Mouse (Mus musculus) embryo, embryonic 10 days (tissue): ENCODE measurements around the gene Cnga4.
"Not testable (repeated sequence)": the region's sequence is repeated elsewhere in the genome, so short reads cannot be mapped to it uniquely, and the experiment has no call there.

Source experiments
- DNase-seq: peaks from one replicate; pipeline ENCODE4 v3.0.0-alpha.2; 2015; ENCODE audit warnings: low spot score

The Cnga4 gene

GRCm38 (mm10) chr7:105416529-105416928, 12.2 kb downstream of the Cnga4 start:
- no peak for DNase-seq

DNA sequence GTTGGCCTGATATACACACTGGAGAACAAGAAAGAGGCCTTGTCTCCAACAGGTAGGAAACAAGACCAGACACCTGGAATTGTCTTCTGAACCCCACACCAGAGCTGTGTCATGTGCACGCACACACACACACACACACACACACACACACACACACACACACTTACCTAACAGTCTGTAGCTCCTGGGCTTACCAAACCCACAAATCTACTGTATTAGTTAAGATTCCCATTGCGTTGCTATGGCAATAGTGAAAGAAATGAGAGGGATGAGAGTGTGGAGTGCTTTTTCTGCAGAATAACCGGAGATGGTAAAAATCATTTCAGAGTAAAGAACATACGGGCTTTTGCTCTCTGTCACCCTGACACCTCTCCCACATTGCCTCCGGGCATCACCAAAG, 13.7 kb downstream of the Cnga4 start:
- no peak for DNase-seq

DNA sequence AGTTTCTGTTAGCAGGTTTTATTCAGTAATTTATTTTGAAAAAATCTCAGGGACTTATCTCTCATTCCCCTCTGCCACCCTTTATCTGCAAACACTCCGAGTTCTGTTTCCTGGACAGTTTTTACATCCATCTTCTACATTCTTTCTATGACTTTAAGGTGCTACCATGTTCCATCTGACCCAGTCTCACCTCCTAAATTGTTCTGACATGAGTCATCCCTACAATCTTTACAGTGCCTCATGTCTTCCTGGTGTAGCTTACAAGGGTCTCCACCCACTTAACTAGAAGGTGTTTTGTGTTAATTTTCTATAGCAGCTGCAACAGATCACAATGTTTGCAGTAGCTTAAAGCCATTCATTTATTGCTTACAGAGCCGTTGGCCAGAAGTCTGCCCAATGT, 16.5 kb downstream of the Cnga4 start:
- no peak for DNase-seq

- no peak for DNase-seq
These were observed 20.0 kb downstream of the Cnga4 start for GRCm38 (mm10) chr7:105424368-105424767.

GRCm38 (mm10) chr7:105425424-105426043, 21.2 kb downstream of the Cnga4 start, which contains the start of gene Cckbr:
TSS of gene Cckbr (plus strand) at chr7:105425731.
- peak; percentile 40 for DNase-seq

- DNase-seq = no peak
These were observed 21.7 kb downstream of the Cnga4 start for GRCm38 (mm10) chr7:105426051-105426450.

GRCm38 (mm10) chr7:105432058-105432457, 27.7 kb downstream of the Cnga4 start:
- DNase-seq = no peak

GRCm38 (mm10) chr7:105433859-105434258, 29.5 kb downstream of the Cnga4 start:
- no peak for DNase-seq

GRCm38 (mm10) chr7:105434798-105435197, 30.4 kb downstream of the Cnga4 start:
- no peak for DNase-seq

DNA sequence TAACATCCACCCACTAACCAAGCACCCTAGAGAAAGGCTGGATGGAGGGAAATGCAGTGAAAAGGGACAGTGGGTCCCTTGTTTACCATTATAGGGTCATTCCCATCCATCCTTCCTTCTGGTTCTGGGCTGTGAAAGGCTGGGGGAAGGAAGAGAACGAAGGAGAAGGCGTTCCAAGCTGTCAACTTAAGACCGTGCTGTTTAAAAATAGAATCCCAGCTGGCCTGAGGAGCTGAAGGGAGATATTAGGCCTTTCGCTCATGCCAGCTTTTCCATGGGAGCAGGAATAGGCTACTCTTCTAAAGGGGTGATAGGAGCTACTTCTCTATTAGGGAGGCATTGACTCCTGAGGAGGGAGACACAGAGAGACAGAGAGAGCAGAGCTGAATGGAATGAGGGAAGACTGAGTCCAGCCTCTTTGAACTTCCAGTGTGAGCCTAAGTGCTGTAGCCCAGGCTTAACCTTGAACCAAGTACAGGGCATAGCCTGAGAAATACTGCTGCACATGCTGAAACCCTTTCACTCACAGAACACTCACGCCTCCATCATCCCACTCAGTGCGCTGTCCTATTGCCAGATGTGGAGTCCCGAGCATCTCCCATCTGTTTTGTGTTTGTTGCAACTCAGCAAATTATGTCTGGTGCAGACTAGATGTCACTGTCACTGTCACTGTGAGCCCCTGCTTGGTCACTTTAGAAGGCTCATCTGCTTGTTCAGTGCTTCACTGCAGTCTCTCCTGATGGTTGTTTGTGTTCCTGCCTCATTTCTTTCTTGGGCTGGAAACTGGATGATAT, 33.8 kb downstream of the Cnga4 start:
- DNase-seq = no peak

DNA sequence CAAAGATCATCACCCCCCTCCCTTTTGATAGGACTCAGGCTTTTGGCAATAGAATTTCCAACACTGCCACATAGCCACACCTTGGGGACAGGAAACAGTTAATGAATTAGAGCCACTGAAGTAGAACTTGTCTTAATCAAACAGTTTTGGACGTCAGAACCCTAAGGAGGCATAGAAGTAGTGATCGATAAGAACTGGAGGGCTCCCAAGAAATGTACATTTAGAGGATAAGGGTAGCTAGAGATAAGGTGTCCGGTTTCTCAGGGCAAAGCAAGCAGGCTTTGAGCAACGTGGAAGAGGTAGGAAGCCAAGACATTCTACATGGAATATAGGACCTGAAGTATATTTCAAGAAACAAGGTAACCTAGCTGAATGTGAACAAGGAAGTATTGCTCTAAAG, 37.1 kb downstream of the Cnga4 start:
- DNase-seq = no peak

DNA sequence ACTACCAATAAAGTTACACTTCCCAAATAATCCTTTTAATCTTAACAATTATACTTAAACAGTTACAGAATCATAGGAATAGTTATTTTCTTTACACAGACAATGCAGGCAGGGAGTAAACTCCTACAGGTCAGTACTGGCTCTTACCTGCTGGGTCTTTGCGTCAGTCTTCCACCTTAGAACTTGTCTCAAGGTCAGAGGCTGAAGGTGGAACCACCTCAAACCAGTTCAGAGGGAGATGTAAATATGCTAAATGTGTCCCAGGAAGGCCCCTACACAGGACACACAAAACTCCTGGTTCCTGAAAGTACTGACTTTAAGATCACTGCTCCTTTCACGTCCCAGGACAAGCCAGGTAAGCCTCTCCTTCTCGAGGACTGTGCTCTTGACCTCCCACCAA, 40.7 kb downstream of the Cnga4 start:
- no peak for DNase-seq

DNA sequence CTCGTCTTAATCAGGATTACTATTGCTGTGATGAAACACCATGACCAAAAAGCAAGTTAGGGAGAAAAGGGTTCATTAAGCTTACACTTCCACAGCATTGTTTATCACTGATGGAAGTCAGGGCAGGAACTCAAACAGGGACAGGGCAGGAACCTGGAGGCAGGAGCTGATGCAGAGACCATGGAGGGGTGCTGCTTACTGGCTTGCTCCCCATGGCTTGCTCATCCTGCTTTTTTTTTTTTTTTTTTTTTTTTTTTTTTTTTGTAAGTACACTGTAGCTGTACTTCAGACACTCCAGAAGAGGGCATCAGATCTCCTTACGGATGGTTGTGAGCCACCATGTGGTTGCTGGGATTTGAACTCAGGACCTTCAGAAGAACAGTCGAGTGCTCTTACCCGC, 49.0 kb downstream of the Cnga4 start:
- not testable (repeated sequence) for DNase-seq
